Mouse (Mus musculus): ENCODE measurements around the gene Cldn9. TPM values are rescaled to one million over a fixed set of nuclear protein-coding genes. Genes with fewer than 3 reads are reported as not detected.

The Cldn9 gene
- polyA plus RNA-seq, 1 experiment from 2014 or later: 4.8 TPM

DNA sequence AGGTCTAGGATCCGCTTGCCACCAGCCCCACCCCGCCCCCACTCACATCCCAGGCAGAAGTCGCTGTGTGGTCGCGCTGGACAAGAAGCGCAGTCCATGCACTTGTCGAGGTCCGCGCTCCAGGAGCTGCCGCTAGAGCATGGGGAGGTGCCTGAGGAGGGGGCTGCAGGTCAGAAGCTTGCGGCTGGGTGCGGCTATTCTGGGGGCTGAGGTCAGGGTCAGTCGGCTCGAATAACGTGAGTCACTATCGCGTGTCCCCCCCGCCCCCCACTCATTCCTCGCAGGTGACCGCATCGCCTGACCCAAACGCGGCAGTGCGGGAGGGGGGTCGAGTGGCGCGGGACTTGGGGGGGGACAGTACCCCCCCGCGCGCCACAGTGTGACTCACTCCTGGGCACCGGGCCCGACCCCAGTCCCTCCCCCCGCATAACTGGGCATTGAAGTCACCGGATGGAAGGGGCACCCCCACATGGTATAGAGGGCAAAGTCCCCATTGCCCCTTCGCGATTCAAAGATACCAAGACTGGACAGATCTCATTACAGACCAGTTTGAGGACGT lies 7.3 kb downstream of the Cldn9 start:
- DNase-seq (ENCODE audit: low spot score): peak; percentile 68

GRCm38 (mm10) chr17:23675564-23676281 lies 8.1 kb downstream of the Cldn9 start:
- no peak for DNase-seq (ENCODE audit: low spot score)
- H3K36me3 ChIP-seq (ENCODE audit: control insufficient read depth, insufficient read depth, low read length): no peaks in the 10 kb centered on the region
- H3K27me3 ChIP-seq (ENCODE audit: control insufficient read depth, insufficient read depth, low read length): peaks cover 30% of the 10 kb centered on the region
- no peak overlapping the region for H3K9ac ChIP-seq (ENCODE audit: low read length)
- WGBS: 14% methylated on average over 15 of the region's 15 CpGs
- no peaks in the 10 kb centered on the region for H3K9me3 ChIP-seq (ENCODE audit: control insufficient read depth, low read length)
- H3K27ac ChIP-seq (ENCODE audit: low read depth, low read length): no peak overlapping the region
- H3K4me1 ChIP-seq (replicated peaks; ENCODE audit: control insufficient read depth, insufficient read depth, low read length): peaks cover 9% of the 10 kb centered on the region; the same call in 1 of the 2 replicates
- H3K4me3 ChIP-seq (ENCODE audit: low read depth, low read length): no peak overlapping the region; the same call in 1 of the 2 replicates
- peak overlapping the region; percentile 98 for H3K4me2 ChIP-seq (ENCODE audit: low read depth, low read length, severe bottlenecking)
- ATAC-seq (replicated peaks; ENCODE audit: low FRiP score): no peak

More for the DNA sequence above, 7.3 kb downstream of the Cldn9 start:
- Histone ChIP-seq H3K36me3 (ENCODE audit: control insufficient read depth, insufficient read depth, low read length) (no peaks in the 10 kb centered on the region), H3K4me3 (ENCODE audit: low read depth, low read length) (peak overlapping the region; percentile 46), H3K9me3 (ENCODE audit: control insufficient read depth, low read length) (no peaks in the 10 kb centered on the region), H3K4me1 (replicated peaks; ENCODE audit: control insufficient read depth, insufficient read depth, low read length) (peaks cover 9% of the 10 kb centered on the region; the same call in 1 of the 2 replicates), H3K27me3 (ENCODE audit: control insufficient read depth, insufficient read depth, low read length) (peaks cover 38% of the 10 kb centered on the region), H3K27ac (ENCODE audit: low read depth, low read length) (no peak overlapping the region), H3K9ac (ENCODE audit: low read length) (peak overlapping the region; percentile 56; the same call in 1 of the 2 replicates), H3K4me2 (ENCODE audit: low read depth, low read length, severe bottlenecking) (peak overlapping the region; percentile 98)
- WGBS: under 1% methylated on average over 36 of the region's 37 CpGs
- ATAC-seq (replicated peaks; ENCODE audit: low FRiP score): no peak

- ATAC-seq (replicated peaks; ENCODE audit: low FRiP score) (no peak), DNase-seq (ENCODE audit: low spot score) (no peak)
- Histone ChIP-seq H3K27me3 (ENCODE audit: control insufficient read depth, insufficient read depth, low read length) (peaks cover 25% of the 10 kb centered on the region), H3K9ac (ENCODE audit: low read length) (no peak overlapping the region), H3K4me2 (ENCODE audit: low read depth, low read length, severe bottlenecking) (no peak overlapping the region), H3K27ac (ENCODE audit: low read depth, low read length) (no peak overlapping the region), H3K36me3 (ENCODE audit: control insufficient read depth, insufficient read depth, low read length) (no peaks in the 10 kb centered on the region), H3K4me1 (replicated peaks; ENCODE audit: control insufficient read depth, insufficient read depth, low read length) (peaks cover 9% of the 10 kb centered on the region; the same call in 1 of the 2 replicates), H3K4me3 (ENCODE audit: low read depth, low read length) (no peak overlapping the region), H3K9me3 (ENCODE audit: control insufficient read depth, low read length) (no peaks in the 10 kb centered on the region)
- WGBS: 36% methylated on average over 5 of the region's 5 CpGs
Measured at GRCm38 (mm10) chr17:23675127-23675526, 8.7 kb downstream of the Cldn9 start.

- 47% methylated on average over 9 of the region's 9 CpGs for WGBS
- no peak for DNase-seq (ENCODE audit: low spot score)
- Histone ChIP-seq H3K4me2 (ENCODE audit: low read depth, low read length, severe bottlenecking) (peak overlapping the region; percentile 78), H3K27me3 (ENCODE audit: control insufficient read depth, insufficient read depth, low read length) (peaks cover 18% of the 10 kb centered on the region), H3K4me1 (replicated peaks; ENCODE audit: control insufficient read depth, insufficient read depth, low read length) (peaks cover 9% of the 10 kb centered on the region; the same call in 1 of the 2 replicates), H3K27ac (ENCODE audit: low read depth, low read length) (no peak overlapping the region), H3K4me3 (ENCODE audit: low read depth, low read length) (peak overlapping the region; percentile 44), H3K36me3 (ENCODE audit: control insufficient read depth, insufficient read depth, low read length) (no peaks in the 10 kb centered on the region), H3K9ac (ENCODE audit: low read length) (peak overlapping the region; percentile 56), H3K9me3 (ENCODE audit: control insufficient read depth, low read length) (no peaks in the 10 kb centered on the region)
- ATAC-seq (replicated peaks; ENCODE audit: low FRiP score): no peak
Measured at GRCm38 (mm10) chr17:23674271-23674952, 9.4 kb downstream of the Cldn9 start.

GRCm38 (mm10) chr17:23673424-23674073 lies 10.3 kb downstream of the Cldn9 start, which contains the start of the genes Hcfc1r1 and Thoc6:
TSS of gene Hcfc1r1 (plus strand) at chr17:23673596.
TSS of gene Thoc6 (minus strand) at chr17:23673882.
- H3K4me1 ChIP-seq (replicated peaks; ENCODE audit: control insufficient read depth, insufficient read depth, low read length): peaks cover 9% of the 10 kb centered on the region; the same call in 1 of the 2 replicates
- DNase-seq (ENCODE audit: low spot score): peak; percentile 94
- H3K4me2 ChIP-seq (ENCODE audit: low read depth, low read length, severe bottlenecking): peak within 1 kb of the TSS; percentile 78
- peaks cover 10% of the 10 kb centered on the region for H3K27me3 ChIP-seq (ENCODE audit: control insufficient read depth, insufficient read depth, low read length)
- peak; percentile 92 for ATAC-seq (replicated peaks; ENCODE audit: low FRiP score)
- H3K27ac ChIP-seq (ENCODE audit: low read depth, low read length): 0 out of 2 replicates have a peak within 1 kb of the TSS, but pooled peaks have one; percentile 3
- peak within 1 kb of the TSS; percentile 56 for H3K9ac ChIP-seq (ENCODE audit: low read length)
- H3K4me3 ChIP-seq (ENCODE audit: low read depth, low read length): peak within 1 kb of the TSS; percentile 44
- WGBS: under 1% methylated on average over 45 of the region's 45 CpGs
- no peaks in the 10 kb centered on the region for H3K9me3 ChIP-seq (ENCODE audit: control insufficient read depth, low read length)
- H3K36me3 ChIP-seq (ENCODE audit: control insufficient read depth, insufficient read depth, low read length): no peaks in the 10 kb centered on the region

DNA sequence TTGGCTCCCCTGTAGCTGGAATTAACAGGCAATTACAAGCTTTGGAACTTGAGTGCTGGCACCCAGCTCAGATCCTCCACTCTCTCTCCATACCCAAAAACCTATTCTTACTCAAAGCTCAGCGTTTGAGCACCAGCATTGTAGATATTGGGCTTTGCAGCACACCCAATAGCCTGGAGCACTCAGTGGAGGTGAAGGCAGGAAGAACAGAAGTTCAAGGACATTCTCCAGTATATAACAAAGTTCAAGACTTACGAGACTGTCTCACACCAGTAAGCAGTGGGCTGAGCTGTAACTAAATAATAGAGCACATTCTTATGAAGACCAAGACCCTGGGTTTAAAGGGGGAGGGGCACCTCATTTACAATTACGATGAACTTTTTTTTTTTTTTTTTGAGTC lies 11.1 kb downstream of the Cldn9 start:
- Histone ChIP-seq H3K27me3 (ENCODE audit: control insufficient read depth, insufficient read depth, low read length) (peaks cover 8% of the 10 kb centered on the region), H3K9ac (ENCODE audit: low read length) (no peak overlapping the region), H3K4me3 (ENCODE audit: low read depth, low read length) (no peak overlapping the region), H3K4me1 (replicated peaks; ENCODE audit: control insufficient read depth, insufficient read depth, low read length) (peaks cover 9% of the 10 kb centered on the region; the same call in 1 of the 2 replicates), H3K4me2 (ENCODE audit: low read depth, low read length, severe bottlenecking) (peak overlapping the region; percentile 78), H3K9me3 (ENCODE audit: control insufficient read depth, low read length) (no peaks in the 10 kb centered on the region), H3K36me3 (ENCODE audit: control insufficient read depth, insufficient read depth, low read length) (no peaks in the 10 kb centered on the region), H3K27ac (ENCODE audit: low read depth, low read length) (no peak overlapping the region)
- no peak for DNase-seq (ENCODE audit: low spot score)
- ATAC-seq (replicated peaks; ENCODE audit: low FRiP score): no peak
- 73% methylated on average over 3 of the region's 3 CpGs for WGBS

DNA sequence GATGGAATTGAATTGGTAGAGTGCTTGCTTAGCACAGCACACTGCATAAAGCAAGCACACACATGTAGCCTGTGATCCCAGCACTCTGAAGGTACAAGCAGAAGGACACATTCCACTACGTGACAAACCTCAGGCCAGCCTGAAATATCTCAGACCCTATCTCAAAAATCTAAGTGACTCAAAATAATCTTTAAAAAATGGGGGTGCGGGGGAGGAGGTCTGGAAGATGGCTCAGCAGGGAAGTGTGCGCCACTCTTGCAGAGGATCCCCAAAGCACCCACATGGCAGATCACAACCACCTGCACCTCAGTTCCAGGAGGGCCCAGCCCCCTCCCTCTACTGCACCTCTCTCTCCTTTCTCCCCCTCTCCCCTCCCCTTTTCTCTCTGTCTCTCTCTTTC lies 12.3 kb downstream of the Cldn9 start:
- Histone ChIP-seq H3K27ac (ENCODE audit: low read depth, low read length) (no peak overlapping the region), H3K27me3 (ENCODE audit: control insufficient read depth, insufficient read depth, low read length) (peaks cover 8% of the 10 kb centered on the region), H3K9ac (ENCODE audit: low read length) (no peak overlapping the region), H3K4me2 (ENCODE audit: low read depth, low read length, severe bottlenecking) (no peak overlapping the region), H3K4me3 (ENCODE audit: low read depth, low read length) (no peak overlapping the region), H3K9me3 (ENCODE audit: control insufficient read depth, low read length) (no peaks in the 10 kb centered on the region), H3K36me3 (ENCODE audit: control insufficient read depth, insufficient read depth, low read length) (no peaks in the 10 kb centered on the region), H3K4me1 (replicated peaks; ENCODE audit: control insufficient read depth, insufficient read depth, low read length) (peaks cover 9% of the 10 kb centered on the region; the same call in 1 of the 2 replicates)
- 97% methylated on average over 3 of the region's 3 CpGs for WGBS
- no peak for ATAC-seq (replicated peaks; ENCODE audit: low FRiP score)
- DNase-seq (ENCODE audit: low spot score): no peak

DNA sequence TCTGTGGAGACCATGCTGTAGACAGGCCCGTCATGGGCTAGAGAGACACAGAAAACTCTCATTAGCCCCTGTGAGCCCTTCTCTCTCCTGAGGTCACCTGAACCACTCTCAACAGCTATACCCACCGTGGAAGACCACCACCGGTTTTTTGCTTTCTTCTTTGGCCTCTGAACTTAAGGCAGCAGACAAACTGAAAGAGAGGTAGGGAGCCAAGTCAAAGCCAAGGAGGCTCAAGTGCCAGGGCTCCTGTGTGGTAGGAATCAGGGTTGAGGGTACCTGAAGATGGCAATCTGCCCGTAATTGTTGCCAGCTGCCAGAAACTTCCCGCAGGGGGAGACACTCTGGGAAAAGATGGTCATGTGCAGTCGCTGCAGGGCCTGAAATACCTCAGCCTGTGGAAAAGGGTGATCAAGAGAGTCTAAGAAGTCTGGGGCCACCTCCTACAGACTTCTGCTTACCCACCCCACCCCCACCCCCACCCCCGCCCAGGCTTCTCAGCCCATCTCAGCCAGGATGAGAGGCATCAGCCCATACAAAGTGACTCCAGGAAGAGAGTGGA lies 13.2 kb downstream of the Cldn9 start:
- H3K27ac ChIP-seq (ENCODE audit: low read depth, low read length): no peak overlapping the region
- DNase-seq (ENCODE audit: low spot score) (no peak), ATAC-seq (replicated peaks; ENCODE audit: low FRiP score) (no peak)
- no peaks in the 10 kb centered on the region for H3K36me3 ChIP-seq (ENCODE audit: control insufficient read depth, insufficient read depth, low read length)
- 95% methylated on average over 7 of the region's 7 CpGs for WGBS
- H3K9ac ChIP-seq (ENCODE audit: low read length): no peak overlapping the region
- no peak overlapping the region for H3K4me2 ChIP-seq (ENCODE audit: low read depth, low read length, severe bottlenecking)
- H3K4me3 ChIP-seq (ENCODE audit: low read depth, low read length): no peak overlapping the region
- H3K9me3 ChIP-seq (ENCODE audit: control insufficient read depth, low read length): no peaks in the 10 kb centered on the region
- peaks cover 5% of the 10 kb centered on the region; the same call in 1 of the 2 replicates for H3K4me1 ChIP-seq (replicated peaks; ENCODE audit: control insufficient read depth, insufficient read depth, low read length)
- H3K27me3 ChIP-seq (ENCODE audit: control insufficient read depth, insufficient read depth, low read length): peaks cover 6% of the 10 kb centered on the region
